Mouse (Mus musculus) spleen, adult 12 weeks (tissue): ENCODE measurements around the gene Gm765.

Experiments used
- DNase-seq: peaks from one replicate; pipeline ENCODE4 v3.0.0; 2022; ENCODE audit warnings: low spot score

Gene Gm765

GRCm38 (mm10) chr6:98212225-98212624 lies 130.3 kb downstream of the Gm765 start:
- DNase-seq: no peak

- DNase-seq: no peak
These were observed 132.3 kb downstream of the Gm765 start for GRCm38 (mm10) chr6:98210237-98210636.

GRCm38 (mm10) chr6:98208051-98208450 lies 134.5 kb downstream of the Gm765 start:
- DNase-seq: no peak

GRCm38 (mm10) chr6:98198706-98199105 lies 143.8 kb downstream of the Gm765 start:
- no peak for DNase-seq

- DNase-seq: no peak
These were observed 151.7 kb downstream of the Gm765 start for GRCm38 (mm10) chr6:98190745-98191442.
